Mouse (Mus musculus) liver, embryonic 14 days (tissue): ENCODE data around the gene Nrp2. TPM values are rescaled to one million over a fixed set of nuclear protein-coding genes. Genes with fewer than 3 reads are reported as not detected.

Experiments
- polyA plus RNA-seq: library from polyadenylated mRNA; depleted of rRNA; stranded (reverse); fragments of >200 nt; gene quantifications from 2 replicates; pipeline ENCODE4 v1.2.3, GENCODE M21; 2012; rRNA removed

The Nrp2 gene
- 0.78 and 0.98 TPM in 2 replicates for polyA plus RNA-seq

DNA sequence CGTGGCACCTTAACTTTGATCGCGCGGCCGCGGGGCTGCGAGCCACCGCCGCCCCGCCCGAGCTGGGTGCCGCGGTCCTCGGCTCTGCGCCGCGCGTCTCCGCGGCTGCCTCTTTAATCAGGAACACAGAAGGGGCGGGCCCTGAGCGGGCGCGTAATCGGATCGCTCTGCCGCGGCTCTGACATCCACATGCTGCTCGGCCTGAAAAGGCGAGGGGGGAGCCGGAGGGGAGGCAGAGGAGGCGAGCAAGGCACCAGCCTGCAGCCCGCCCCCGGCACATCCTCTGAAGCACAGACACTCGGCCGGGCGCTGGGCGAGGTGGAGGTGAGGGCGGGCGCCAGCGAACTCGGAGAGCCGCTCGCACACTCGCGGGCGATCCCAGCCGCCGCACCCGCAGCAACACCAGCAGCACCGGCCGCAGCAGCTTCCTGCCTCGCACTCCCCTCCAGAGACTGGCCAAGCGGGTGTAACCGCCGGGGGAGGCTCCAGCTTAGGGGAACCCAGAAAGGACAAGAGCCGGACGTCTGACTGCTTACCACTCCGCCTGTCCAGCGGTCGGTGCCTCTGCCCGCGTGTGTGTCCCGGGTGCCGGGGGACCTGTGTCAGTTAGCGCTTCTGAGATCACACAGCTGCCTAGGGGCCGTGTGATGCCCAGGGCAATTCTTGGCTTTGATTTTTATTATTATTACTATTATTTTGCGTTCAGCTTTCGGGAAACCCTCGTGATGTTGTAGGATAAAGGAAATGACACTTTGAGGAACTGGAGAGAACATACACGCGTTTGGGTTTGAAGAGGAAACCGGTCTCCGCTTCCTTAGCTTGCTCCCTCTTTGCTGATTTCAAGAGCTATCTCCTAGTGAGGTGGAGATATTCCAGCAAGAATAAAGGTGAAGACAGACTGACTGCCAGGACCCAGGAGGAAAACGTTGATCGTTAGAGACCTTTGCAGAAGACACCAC lies at the start of gene Nrp2:
Gene Nrp2 (plus strand): TSS at position 128 of the 959 bp plus-strand sequence.

